Mouse (Mus musculus) kidney, embryonic 14.5 days (tissue): ENCODE results near the gene Ankrd24. TPM values are rescaled to one million over a fixed set of nuclear protein-coding genes. Genes with fewer than 3 reads are reported as not detected.

ENCODE experiments used
- ATAC-seq: fragments of 200-750 bp; cut with Nextera tagmentation; 2 replicates; pipeline ENCODE4 v1.8.0; 2017; ENCODE audit warnings: moderate number of reproducible peaks, mild to moderate bottlenecking, moderate TSS enrichment, moderate library complexity; ENCODE audit not compliant: low FRiP score, low TSS enrichment
- H3K27ac ChIP-seq: fragments of 300-500 bp; sonication (generic); 2 replicates; pipeline ENCODE4 v1.5.1; 2014; ENCODE audit warnings: low read depth, mild to moderate bottlenecking, low read length, moderate library complexity, mixed read lengths
- H3K27me3 ChIP-seq: fragments of 300-500 bp; sonication (generic); 2 replicates; pipeline ENCODE4 v1.6.1; 2014; ENCODE audit warnings: mild to moderate bottlenecking, low read length; ENCODE audit not compliant: control insufficient read depth, insufficient read depth
- H3K36me3 ChIP-seq: fragments of 300-500 bp; sonication (generic); 2 replicates; pipeline ENCODE4 v1.6.1; 2014; ENCODE audit warnings: low read length, mixed read lengths; ENCODE audit not compliant: control insufficient read depth, insufficient read depth
- H3K4me1 ChIP-seq: fragments of 300-500 bp; sonication (generic); 2 replicates; pipeline ENCODE4 v1.6.1; 2014; ENCODE audit warnings: low read length, mixed read lengths; ENCODE audit not compliant: control insufficient read depth, insufficient read depth
- H3K4me2 ChIP-seq: fragments of 300-500 bp; sonication (generic); replicated peaks from 2 replicates; pipeline ENCODE4 v1.6.1; 2014; ENCODE audit warnings: low read depth, mild to moderate bottlenecking, low read length
- H3K4me3 ChIP-seq: fragments of 300-500 bp; sonication (generic); 2 replicates; pipeline ENCODE4 v1.5.1; 2014; ENCODE audit warnings: mild to moderate bottlenecking, low read length
- H3K9ac ChIP-seq: fragments of 300-500 bp; sonication (generic); 2 replicates; pipeline ENCODE4 v1.6.1; 2014; ENCODE audit warnings: low read depth, mild to moderate bottlenecking, low read length, moderate library complexity
- H3K9me3 ChIP-seq: fragments of 300-500 bp; sonication (generic); 2 replicates; pipeline ENCODE4 v1.6.1; 2016; ENCODE audit warnings: low read length; ENCODE audit not compliant: control insufficient read depth
- WGBS: fragments of 180-500 bp; shearing (Covaris S2); extraction: QIAGEN DNeasy Blood & Tissue Kit; methylation state at CpG from one replicate; pipeline ENCODE4 v1.1.7; 2014; 5-methylcytosine and 5-hydroxymethylcytosine counted together
- polyA plus RNA-seq: library from polyadenylated mRNA; unstranded; fragments of >200 nt; fragmentation: Nextera tagmentation; extraction: Ambion mirVana; gene quantifications from 2 replicates; pipeline ENCODE4 v1.2.1, GENCODE M21; 2014

Ankrd24 gene
- polyA plus RNA-seq, 1 experiment from 2014 or later = 11.3 TPM

GRCm38 (mm10) chr10:81619976-81620375 is 8.4 kb upstream of the Ankrd24 start:
- Histone ChIP-seq H3K4me2 (no peak overlapping the region), H3K4me3 (no peak overlapping the region), H3K27ac (no peak overlapping the region), H3K9ac (no peak overlapping the region), H3K36me3 (peaks cover 27% of the 10 kb centered on the region; the same call in 1 of the 2 replicates), H3K4me1 (0 out of 2 replicates have a peak, but pooled peaks cover 5% of the 10 kb centered on the region), H3K9me3 (no peaks in the 10 kb centered on the region), H3K27me3 (no peaks in the 10 kb centered on the region)
- ATAC-seq = no peak
- 86% methylated on average over 5 of the region's 5 CpGs for WGBS

- Histone ChIP-seq H3K9me3 (no peaks in the 10 kb centered on the region), H3K4me1 (0 out of 2 replicates have a peak, but pooled peaks cover 2% of the 10 kb centered on the region), H3K4me3 (no peak overlapping the region), H3K27ac (no peak overlapping the region), H3K36me3 (peaks cover 28% of the 10 kb centered on the region; the same call in 1 of the 2 replicates), H3K27me3 (no peaks in the 10 kb centered on the region), H3K4me2 (no peak overlapping the region), H3K9ac (no peak overlapping the region)
- 55% methylated on average over 9 of the region's 9 CpGs for WGBS
- ATAC-seq = no peak
Measured at GRCm38 (mm10) chr10:81620786-81621185, 7.6 kb upstream of the Ankrd24 start.

DNA sequence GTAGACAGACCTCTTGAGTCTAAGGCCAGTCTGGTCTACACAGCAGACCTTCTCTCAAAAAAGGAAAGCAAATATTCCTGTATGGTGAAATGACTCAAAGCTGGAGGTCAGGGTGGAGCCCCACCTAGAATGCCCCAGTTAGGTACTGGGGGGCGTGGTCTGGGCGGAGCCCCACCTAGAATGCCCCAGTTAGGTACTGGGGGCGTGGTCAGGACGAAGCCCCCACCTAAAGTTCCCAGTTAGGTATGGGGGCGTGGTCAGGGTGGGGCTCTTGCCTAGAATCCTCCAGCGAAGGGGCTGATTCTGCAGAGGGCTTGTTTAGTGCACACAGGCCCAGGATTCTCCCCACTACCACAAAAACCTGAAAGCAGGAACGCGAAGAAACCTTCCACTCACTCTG is 4.9 kb upstream of the Ankrd24 start:
- peaks cover 28% of the 10 kb centered on the region; the same call in 1 of the 2 replicates for H3K36me3 ChIP-seq
- H3K9ac ChIP-seq = no peak overlapping the region
- 61% methylated on average over 8 of the region's 8 CpGs for WGBS
- no peak overlapping the region for H3K4me2 ChIP-seq
- H3K4me3 ChIP-seq = no peak overlapping the region
- no peak for ATAC-seq
- H3K9me3 ChIP-seq = no peaks in the 10 kb centered on the region
- H3K27ac ChIP-seq = no peak overlapping the region
- no peaks in the 10 kb centered on the region for H3K27me3 ChIP-seq
- H3K4me1 ChIP-seq = peaks cover 4% of the 10 kb centered on the region; the same call in 1 of the 2 replicates

DNA sequence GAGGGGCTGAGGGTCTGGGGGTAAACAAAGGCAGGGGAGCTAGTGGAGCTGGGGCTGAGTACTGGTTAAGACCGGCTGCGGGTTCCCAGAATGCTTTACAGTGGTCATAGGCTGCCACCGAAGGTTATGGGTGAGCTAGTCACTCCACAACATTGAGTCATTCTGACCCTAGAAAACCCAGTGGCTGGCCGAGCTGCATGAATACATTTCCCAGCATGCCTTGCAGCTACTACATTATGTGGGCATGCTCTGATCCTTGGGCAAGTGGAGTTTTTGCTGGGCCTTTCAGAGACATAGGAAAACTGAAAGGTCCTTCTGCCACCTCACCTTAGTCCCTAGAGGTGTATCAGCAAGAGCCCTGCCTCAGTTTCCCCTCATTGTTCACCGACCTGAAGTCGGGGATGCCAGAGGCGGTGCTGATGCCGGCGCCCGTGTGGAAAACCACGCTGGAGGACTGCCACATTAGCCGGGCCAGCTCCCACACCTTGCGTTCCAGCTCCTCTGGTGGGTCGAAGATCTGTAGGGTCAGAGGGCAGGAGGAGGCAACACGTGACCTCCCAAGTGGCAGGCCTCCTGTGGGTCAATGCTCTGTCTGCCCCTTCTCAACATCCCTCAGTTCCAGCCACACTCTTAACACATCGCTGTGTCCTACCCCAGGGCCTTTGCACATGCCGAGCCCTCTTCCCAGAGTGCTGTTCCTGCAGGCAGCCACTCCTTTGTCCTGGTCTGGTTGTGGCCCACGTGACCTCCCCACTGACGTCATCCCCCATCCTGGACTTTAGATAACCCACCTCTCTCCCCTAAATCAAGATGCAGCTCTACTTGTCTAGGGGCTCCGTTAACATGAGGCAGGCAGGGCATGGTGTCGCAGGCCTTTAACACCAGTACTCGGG is 2.0 kb upstream of the Ankrd24 start:
- Histone ChIP-seq H3K36me3 (peaks cover 28% of the 10 kb centered on the region; the same call in 1 of the 2 replicates), H3K27me3 (no peaks in the 10 kb centered on the region), H3K27ac (no peak overlapping the region; the same call in 1 of the 2 replicates), H3K9me3 (no peaks in the 10 kb centered on the region), H3K9ac (peak overlapping the region; percentile 80), H3K4me2 (peak overlapping the region; percentile 83), H3K4me3 (peak overlapping the region; percentile 74), H3K4me1 (peaks cover 4% of the 10 kb centered on the region; the same call in 1 of the 2 replicates)
- 88% methylated on average over 22 of the region's 22 CpGs for WGBS
- 0 out of 2 replicates have a peak, but pooled peaks have one; percentile 8 for ATAC-seq

GRCm38 (mm10) chr10:81626994-81627835 is 1.1 kb upstream of the Ankrd24 start, which contains the start of gene Sirt6:
Gene Sirt6, minus strand, starts transcription at chr10:81627797.
- Histone ChIP-seq H3K4me1 (peaks cover 4% of the 10 kb centered on the region; the same call in 1 of the 2 replicates), H3K27ac (peak within 1 kb of the TSS; percentile 87), H3K4me2 (peak within 1 kb of the TSS; percentile 83), H3K9me3 (no peaks in the 10 kb centered on the region), H3K4me3 (peak within 1 kb of the TSS; percentile 74), H3K36me3 (peaks cover 23% of the 10 kb centered on the region; the same call in 1 of the 2 replicates), H3K9ac (peak within 1 kb of the TSS; percentile 80), H3K27me3 (no peaks in the 10 kb centered on the region)
- WGBS = 5% methylated on average over 40 of the region's 40 CpGs
- peak; percentile 88 for ATAC-seq

- H3K4me3 ChIP-seq = peak overlapping the region; percentile 74
- WGBS = 52% methylated on average over 7 of the region's 7 CpGs
- ATAC-seq = peak; percentile 25
Measured at GRCm38 (mm10) chr10:81627836-81628220, 512 bp upstream of the Ankrd24 start.

DNA sequence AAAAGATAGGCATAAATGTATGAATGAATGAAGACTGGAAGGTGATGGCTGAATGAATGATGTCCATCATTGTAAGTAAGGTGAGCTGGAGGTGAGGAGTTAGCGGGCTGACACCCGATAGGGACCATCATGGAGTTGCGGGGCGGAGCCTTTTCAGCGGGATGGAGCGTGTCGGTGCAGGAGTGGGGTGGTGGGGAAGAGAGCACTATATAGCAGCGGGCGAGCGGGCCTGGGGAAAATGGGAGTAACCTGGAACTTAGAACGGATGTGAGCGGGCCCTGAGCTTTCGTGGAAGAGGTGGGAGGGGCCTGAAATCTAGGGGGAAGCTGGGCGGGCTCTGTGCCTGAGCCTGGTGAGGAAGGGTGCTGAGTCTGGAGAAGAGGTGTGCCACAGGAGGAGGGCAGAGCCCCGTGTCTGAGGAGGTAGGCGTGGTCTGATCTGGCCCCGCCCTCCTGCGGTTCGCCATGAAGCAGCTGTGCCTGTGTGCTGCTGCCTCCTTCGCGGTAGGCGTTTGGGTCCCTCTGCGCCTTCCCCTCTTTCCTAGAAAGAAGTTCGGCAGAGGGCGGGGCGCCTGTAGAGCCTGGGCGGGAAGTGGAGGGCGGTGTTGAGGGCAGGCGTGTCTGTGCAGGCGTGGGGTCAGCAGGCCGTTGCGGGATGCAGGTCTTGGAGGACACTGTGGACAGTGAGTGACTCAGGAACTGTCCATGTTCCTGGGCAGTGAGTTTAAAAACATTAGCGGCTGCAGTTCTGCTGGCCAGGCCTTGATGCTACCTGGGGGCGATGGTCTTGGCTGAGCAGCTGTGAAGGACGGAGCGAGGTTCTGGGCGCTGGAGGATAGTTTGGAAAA is 5.1 kb downstream of the Ankrd24 start:
- H3K4me2 ChIP-seq = peak overlapping the region; percentile 70
- H3K27ac ChIP-seq = peak overlapping the region; percentile 73
- H3K27me3 ChIP-seq = no peaks in the 10 kb centered on the region
- H3K36me3 ChIP-seq = no peaks in the 10 kb centered on the region
- 2% methylated on average over 37 of the region's 37 CpGs for WGBS
- peaks cover 5% of the 10 kb centered on the region; the same call in 1 of the 2 replicates for H3K4me1 ChIP-seq
- H3K9me3 ChIP-seq = no peaks in the 10 kb centered on the region
- H3K9ac ChIP-seq = peak overlapping the region; percentile 59
- ATAC-seq = peak; percentile 92
- peak overlapping the region; percentile 52 for H3K4me3 ChIP-seq

More at GRCm38 (mm10) chr10:81627836-81628220, 512 bp upstream of the Ankrd24 start:
- Histone ChIP-seq H3K27ac (peak overlapping the region; percentile 87), H3K4me2 (peak overlapping the region; percentile 83), H3K27me3 (no peaks in the 10 kb centered on the region), H3K9me3 (no peaks in the 10 kb centered on the region), H3K36me3 (peaks cover 16% of the 10 kb centered on the region; the same call in 1 of the 2 replicates), H3K9ac (peak overlapping the region; percentile 80), H3K4me1 (peaks cover 4% of the 10 kb centered on the region; the same call in 1 of the 2 replicates)

DNA sequence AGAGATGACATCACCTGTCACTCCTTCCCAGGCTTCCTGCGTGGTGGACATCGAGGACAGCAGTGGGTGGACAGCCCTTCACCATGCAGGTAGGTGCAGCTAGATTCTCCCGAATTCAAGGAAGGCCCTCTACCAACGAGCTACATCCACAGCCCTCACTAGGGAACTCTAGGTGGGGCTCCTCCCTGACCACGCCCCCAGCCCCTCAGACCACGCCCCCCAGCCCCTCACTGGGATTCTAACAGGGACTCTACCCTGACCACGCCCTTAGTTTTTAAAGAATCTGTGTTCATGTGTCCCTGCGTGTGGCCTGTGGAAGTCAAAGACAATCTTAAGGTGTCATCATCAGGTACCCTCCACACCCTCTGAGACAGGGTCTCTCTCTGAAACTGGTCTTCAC is 8.0 kb downstream of the Ankrd24 start:
- H3K4me1 ChIP-seq = peaks cover 5% of the 10 kb centered on the region; the same call in 1 of the 2 replicates
- H3K36me3 ChIP-seq = no peaks in the 10 kb centered on the region
- H3K9ac ChIP-seq = no peak overlapping the region
- no peak overlapping the region for H3K4me2 ChIP-seq
- 17% methylated on average over 8 of the region's 8 CpGs for WGBS
- no peak overlapping the region for H3K27ac ChIP-seq
- H3K4me3 ChIP-seq = no peak overlapping the region
- no peaks in the 10 kb centered on the region for H3K27me3 ChIP-seq
- no peaks in the 10 kb centered on the region for H3K9me3 ChIP-seq
- ATAC-seq = no peak
